Mouse (Mus musculus): ENCODE measurements around the gene Hoxd1. TPM values are rescaled to one million over a fixed set of nuclear protein-coding genes. Genes with fewer than 3 reads are reported as not detected.

The Hoxd1 gene
- polyA plus RNA-seq, 1 experiment from 2014 or later = 0.80 TPM

GRCm38 (mm10) chr2:74740311-74741091, 22.3 kb upstream of the Hoxd1 start:
- no peak overlapping the region for H3K27ac ChIP-seq (replicated peaks; ENCODE audit: low read depth, low read length)
- H3K4me1 ChIP-seq (ENCODE audit: control insufficient read depth, insufficient read depth, low read length) = no peaks in the 10 kb centered on the region
- no peaks in the 10 kb centered on the region for H3K36me3 ChIP-seq (replicated peaks; ENCODE audit: control insufficient read depth, insufficient read depth, low read depth, low read length)
- H3K4me3 ChIP-seq (ENCODE audit: low read depth, low read length) = no peak overlapping the region
- ATAC-seq (replicated peaks; ENCODE audit: insufficient number of reproducible peaks, low FRiP score, low TSS enrichment, low read depth) (no peak), DNase-seq (ENCODE audit: low spot score) (no peak)
- WGBS = under 1% methylated on average over 43 of the region's 43 CpGs
- H3K4me2 ChIP-seq (ENCODE audit: low read depth, low read length) = no peak overlapping the region
- H3K27me3 ChIP-seq (ENCODE audit: control insufficient read depth, insufficient read depth, low read length) = peaks cover 92% of the 10 kb centered on the region
- no peaks in the 10 kb centered on the region for H3K9me3 ChIP-seq (replicated peaks; ENCODE audit: control insufficient read depth, low read length)
- H3K9ac ChIP-seq (replicated peaks; ENCODE audit: low read length) = no peak overlapping the region

- Histone ChIP-seq H3K36me3 (replicated peaks; ENCODE audit: control insufficient read depth, insufficient read depth, low read depth, low read length) (no peaks in the 10 kb centered on the region), H3K4me2 (ENCODE audit: low read depth, low read length) (no peak overlapping the region), H3K9me3 (replicated peaks; ENCODE audit: control insufficient read depth, low read length) (no peaks in the 10 kb centered on the region), H3K9ac (replicated peaks; ENCODE audit: low read length) (no peak overlapping the region), H3K27me3 (ENCODE audit: control insufficient read depth, insufficient read depth, low read length) (peaks cover 92% of the 10 kb centered on the region), H3K4me1 (ENCODE audit: control insufficient read depth, insufficient read depth, low read length) (no peaks in the 10 kb centered on the region), H3K27ac (replicated peaks; ENCODE audit: low read depth, low read length) (no peak overlapping the region), H3K4me3 (ENCODE audit: low read depth, low read length) (no peak overlapping the region)
- ATAC-seq (replicated peaks; ENCODE audit: insufficient number of reproducible peaks, low FRiP score, low TSS enrichment, low read depth) = no peak
- WGBS = 36% methylated on average over 2 of the region's 3 CpGs
- no peak for DNase-seq (ENCODE audit: low spot score)
Measured at GRCm38 (mm10) chr2:74741252-74741978, 21.4 kb upstream of the Hoxd1 start.

- H3K4me3 ChIP-seq (ENCODE audit: low read depth, low read length) = no peak overlapping the region
- peaks cover 92% of the 10 kb centered on the region for H3K27me3 ChIP-seq (ENCODE audit: control insufficient read depth, insufficient read depth, low read length)
- ATAC-seq (replicated peaks; ENCODE audit: insufficient number of reproducible peaks, low FRiP score, low TSS enrichment, low read depth) = no peak
- no peak overlapping the region for H3K27ac ChIP-seq (replicated peaks; ENCODE audit: low read depth, low read length)
- no peak overlapping the region for H3K9ac ChIP-seq (replicated peaks; ENCODE audit: low read length)
- H3K4me1 ChIP-seq (ENCODE audit: control insufficient read depth, insufficient read depth, low read length) = no peaks in the 10 kb centered on the region
- no peaks in the 10 kb centered on the region for H3K9me3 ChIP-seq (replicated peaks; ENCODE audit: control insufficient read depth, low read length)
- no peak for DNase-seq (ENCODE audit: low spot score)
- H3K36me3 ChIP-seq (replicated peaks; ENCODE audit: control insufficient read depth, insufficient read depth, low read depth, low read length) = no peaks in the 10 kb centered on the region
- no peak overlapping the region for H3K4me2 ChIP-seq (ENCODE audit: low read depth, low read length)
Measured at GRCm38 (mm10) chr2:74741979-74742277, 20.9 kb upstream of the Hoxd1 start.

- peaks cover 3% of the 10 kb centered on the region; the same call in 1 of the 2 replicates for H3K4me1 ChIP-seq (ENCODE audit: control insufficient read depth, insufficient read depth, low read length)
- H3K27me3 ChIP-seq (ENCODE audit: control insufficient read depth, insufficient read depth, low read length) = peaks cover 84% of the 10 kb centered on the region
- no peak overlapping the region for H3K4me2 ChIP-seq (ENCODE audit: low read depth, low read length)
- no peak for DNase-seq (ENCODE audit: low spot score)
- no peak overlapping the region for H3K4me3 ChIP-seq (ENCODE audit: low read depth, low read length)
- 2% methylated on average over 6 of the region's 6 CpGs for WGBS
- no peaks in the 10 kb centered on the region for H3K36me3 ChIP-seq (replicated peaks; ENCODE audit: control insufficient read depth, insufficient read depth, low read depth, low read length)
- H3K27ac ChIP-seq (replicated peaks; ENCODE audit: low read depth, low read length) = no peak overlapping the region
- no peak overlapping the region for H3K9ac ChIP-seq (replicated peaks; ENCODE audit: low read length)
- no peaks in the 10 kb centered on the region for H3K9me3 ChIP-seq (replicated peaks; ENCODE audit: control insufficient read depth, low read length)
- no peak for ATAC-seq (replicated peaks; ENCODE audit: insufficient number of reproducible peaks, low FRiP score, low TSS enrichment, low read depth)
Measured at GRCm38 (mm10) chr2:74745540-74746297, 17.1 kb upstream of the Hoxd1 start.

- Histone ChIP-seq H3K27ac (replicated peaks; ENCODE audit: low read depth, low read length) (no peak overlapping the region), H3K4me2 (ENCODE audit: low read depth, low read length) (no peak overlapping the region), H3K4me1 (ENCODE audit: control insufficient read depth, insufficient read depth, low read length) (peaks cover 3% of the 10 kb centered on the region; the same call in 1 of the 2 replicates), H3K27me3 (ENCODE audit: control insufficient read depth, insufficient read depth, low read length) (peaks cover 84% of the 10 kb centered on the region), H3K4me3 (ENCODE audit: low read depth, low read length) (no peak overlapping the region), H3K36me3 (replicated peaks; ENCODE audit: control insufficient read depth, insufficient read depth, low read depth, low read length) (no peaks in the 10 kb centered on the region), H3K9me3 (replicated peaks; ENCODE audit: control insufficient read depth, low read length) (no peaks in the 10 kb centered on the region), H3K9ac (replicated peaks; ENCODE audit: low read length) (no peak overlapping the region)
- ATAC-seq (replicated peaks; ENCODE audit: insufficient number of reproducible peaks, low FRiP score, low TSS enrichment, low read depth) (no peak), DNase-seq (ENCODE audit: low spot score) (no peak)
- WGBS = under 1% methylated on average over 56 of the region's 58 CpGs
Measured at GRCm38 (mm10) chr2:74746298-74746921, 16.4 kb upstream of the Hoxd1 start.

GRCm38 (mm10) chr2:74747006-74747405, 15.8 kb upstream of the Hoxd1 start:
- Histone ChIP-seq H3K27me3 (ENCODE audit: control insufficient read depth, insufficient read depth, low read length) (peaks cover 84% of the 10 kb centered on the region), H3K9ac (replicated peaks; ENCODE audit: low read length) (no peak overlapping the region), H3K4me1 (ENCODE audit: control insufficient read depth, insufficient read depth, low read length) (peaks cover 3% of the 10 kb centered on the region; the same call in 1 of the 2 replicates), H3K4me2 (ENCODE audit: low read depth, low read length) (no peak overlapping the region), H3K9me3 (replicated peaks; ENCODE audit: control insufficient read depth, low read length) (no peaks in the 10 kb centered on the region), H3K36me3 (replicated peaks; ENCODE audit: control insufficient read depth, insufficient read depth, low read depth, low read length) (no peaks in the 10 kb centered on the region), H3K4me3 (ENCODE audit: low read depth, low read length) (peak overlapping the region; percentile 11; the same call in 1 of the 2 replicates), H3K27ac (replicated peaks; ENCODE audit: low read depth, low read length) (no peak overlapping the region)
- ATAC-seq (replicated peaks; ENCODE audit: insufficient number of reproducible peaks, low FRiP score, low TSS enrichment, low read depth) (no peak), DNase-seq (ENCODE audit: low spot score) (no peak)
- WGBS = 1% methylated on average over 24 of the region's 24 CpGs

GRCm38 (mm10) chr2:74747661-74748141, 15.1 kb upstream of the Hoxd1 start:
- H3K27ac ChIP-seq (replicated peaks; ENCODE audit: low read depth, low read length) = no peak overlapping the region

More at GRCm38 (mm10) chr2:74747661-74748141, 15.1 kb upstream of the Hoxd1 start:
- H3K4me2 ChIP-seq (ENCODE audit: low read depth, low read length) = no peak overlapping the region
- H3K9me3 ChIP-seq (replicated peaks; ENCODE audit: control insufficient read depth, low read length) = no peaks in the 10 kb centered on the region
- no peaks in the 10 kb centered on the region for H3K36me3 ChIP-seq (replicated peaks; ENCODE audit: control insufficient read depth, insufficient read depth, low read depth, low read length)
- H3K4me1 ChIP-seq (ENCODE audit: control insufficient read depth, insufficient read depth, low read length) = peaks cover 3% of the 10 kb centered on the region; the same call in 1 of the 2 replicates
- 2% methylated on average over 11 of the region's 11 CpGs for WGBS
- no peak overlapping the region for H3K9ac ChIP-seq (replicated peaks; ENCODE audit: low read length)
- H3K27me3 ChIP-seq (ENCODE audit: control insufficient read depth, insufficient read depth, low read length) = peaks cover 90% of the 10 kb centered on the region
- ATAC-seq (replicated peaks; ENCODE audit: insufficient number of reproducible peaks, low FRiP score, low TSS enrichment, low read depth) = no peak
- no peak overlapping the region for H3K4me3 ChIP-seq (ENCODE audit: low read depth, low read length)
- DNase-seq (ENCODE audit: low spot score) = no peak
